Mouse (Mus musculus) adrenal gland, adult (tissue): ENCODE data around the gene Grpel1.

Source experiments
- DNase-seq, 2 experiments: peaks; one replicate each; pipeline ENCODE4 v3.0.0; 2022 to 2023; ENCODE audit warnings: low spot score in 1 of 2; ENCODE audit not compliant: inconsistent age in 2 of 2

Grpel1 gene

GRCm38 (mm10) chr5:36505643-36506042, 40.8 kb downstream of the Grpel1 start:
- DNase-seq = no peak

DNA sequence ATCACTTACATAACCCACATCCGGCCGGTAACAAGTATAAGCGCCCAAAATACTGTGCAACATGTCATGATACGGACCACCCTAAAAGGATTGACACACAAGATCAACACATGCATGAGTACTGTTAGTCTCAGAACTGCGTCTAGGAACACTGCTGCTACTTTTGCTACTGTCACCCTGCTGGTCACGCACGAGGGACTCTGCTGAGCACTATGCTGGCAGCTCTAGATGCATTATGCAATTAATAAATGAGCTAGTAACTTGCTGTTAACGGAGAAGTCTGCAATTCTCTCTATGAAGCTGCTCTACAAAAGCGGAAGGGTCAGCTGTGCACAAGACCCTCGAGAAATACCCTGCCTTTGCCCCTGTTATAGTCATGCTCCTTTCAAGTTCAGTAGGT, 43.6 kb downstream of the Grpel1 start:
- DNase-seq = peak in 1 of 2 experiments; percentile 49

GRCm38 (mm10) chr5:36510956-36511355, 46.2 kb downstream of the Grpel1 start:
- DNase-seq = no peak

DNA sequence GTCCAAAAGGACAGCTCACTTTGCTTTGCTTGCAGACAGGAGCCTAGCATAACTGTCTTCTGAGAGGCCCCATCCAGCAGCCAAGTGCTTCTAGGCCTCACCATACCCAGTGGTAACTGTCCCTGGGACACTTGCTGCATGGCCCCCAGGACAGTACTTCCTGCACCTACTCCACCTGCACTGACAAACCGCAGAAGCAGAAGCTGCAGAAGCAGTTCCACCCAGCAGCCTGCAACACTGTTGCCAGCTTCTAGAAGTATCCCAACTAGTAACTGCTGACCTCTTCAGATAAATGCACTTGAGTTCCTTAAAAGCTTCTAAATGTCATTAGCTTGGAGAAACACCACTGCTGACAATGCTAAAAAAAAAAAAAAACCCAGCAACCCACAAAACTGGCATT, 50.3 kb downstream of the Grpel1 start:
- DNase-seq = no peak

DNA sequence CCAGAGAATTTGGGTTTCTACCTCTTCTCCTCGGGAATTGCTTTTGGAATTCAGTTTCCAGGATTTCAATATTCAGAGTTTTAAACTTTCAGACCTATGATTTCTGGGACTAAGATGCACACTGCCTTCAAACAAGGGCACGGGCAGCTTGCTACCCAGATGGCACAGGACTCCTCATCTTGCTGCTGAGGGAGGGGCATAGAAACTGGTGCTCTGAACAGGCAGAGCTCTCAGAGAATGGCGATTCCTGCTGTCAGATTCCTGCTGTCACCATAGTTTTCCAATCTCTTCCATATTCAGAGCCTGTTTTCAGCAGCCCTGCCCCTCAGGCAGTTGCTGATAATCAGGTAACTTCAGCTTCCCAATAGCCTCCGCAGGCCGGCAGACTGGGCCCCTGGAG, 50.8 kb downstream of the Grpel1 start:
- no peak for DNase-seq

DNA sequence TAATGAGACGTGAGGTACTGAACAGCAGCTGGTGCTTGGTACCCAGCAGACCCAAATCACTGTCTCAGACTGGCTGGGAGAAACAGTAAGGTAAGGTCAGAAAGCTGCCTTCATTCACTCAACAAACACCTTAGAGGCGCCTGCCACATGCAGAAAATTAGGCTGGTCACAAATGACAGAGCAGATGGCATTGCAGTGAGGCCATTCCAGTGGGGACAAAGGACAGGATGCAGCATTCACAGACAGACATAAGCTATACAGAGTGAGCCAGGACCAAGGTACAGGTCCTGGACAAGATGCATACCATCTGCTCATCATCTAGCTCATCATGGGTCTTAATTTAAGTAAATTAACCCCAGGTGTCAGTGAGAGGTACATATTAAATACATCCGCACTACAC, 52.8 kb downstream of the Grpel1 start:
- no peak for DNase-seq

GRCm38 (mm10) chr5:36519751-36520150, 55.0 kb downstream of the Grpel1 start:
- DNase-seq = no peak

- no peak for DNase-seq
Measured at GRCm38 (mm10) chr5:36522782-36523181, 58.0 kb downstream of the Grpel1 start.

GRCm38 (mm10) chr5:36523219-36523703, 58.5 kb downstream of the Grpel1 start:
- no peak for DNase-seq
